Mouse (Mus musculus): ENCODE results near the gene Tesk2. TPM values are rescaled to one million over a fixed set of nuclear protein-coding genes. Genes with fewer than 3 reads are reported as not detected.

Gene Tesk2
- polyA plus RNA-seq, 2 experiments, result 1.6 to 3.2 TPM

DNA sequence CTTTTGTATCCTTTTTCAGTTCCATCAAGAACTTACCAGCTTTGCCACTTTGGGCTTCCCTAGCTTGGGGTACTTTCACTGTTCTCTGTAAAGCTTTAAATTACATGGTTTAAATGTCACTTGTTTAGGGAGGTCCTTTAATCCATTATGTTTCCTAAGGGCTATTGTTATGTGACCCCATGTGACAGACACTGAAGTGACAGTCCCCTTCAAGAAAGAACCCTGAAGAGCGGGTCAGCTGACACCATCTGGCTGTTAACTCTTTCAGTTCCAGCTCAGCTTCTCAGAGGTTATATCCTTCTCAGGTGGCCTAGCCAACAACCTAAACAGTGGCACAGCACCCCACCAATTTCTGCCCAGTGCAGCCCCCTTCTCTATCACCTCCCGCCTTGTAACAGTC is 133.5 kb downstream of the Tesk2 start:
- ATAC-seq (ENCODE audit: insufficient read depth) (no peak), DNase-seq (ENCODE audit: low read depth in 3 of 3, low spot score in 3 of 3) (no peak)
- WGBS (ENCODE audit: insufficient replicate concordance), result 21% methylated on average over 2 of the region's 2 CpGs
- Histone ChIP-seq H3K9ac (replicated peaks) (no peak overlapping the region), H3K27ac (no peak overlapping the region), H3K4me2 (ENCODE audit: low read depth) (no peak overlapping the region), H3K4me3 (ENCODE audit: insufficient read depth in 1 of 2, low read depth in 2 of 2, low read length in 2 of 2) (no peak overlapping the region), H3K9me3 (ENCODE audit: control insufficient read depth, low read length) (no peaks in the 10 kb centered on the region), H3K27me3 (ENCODE audit: control insufficient read depth, insufficient read depth, low read length) (no peaks in the 10 kb centered on the region; the same call in none of the 2 replicates), H3K36me3 (replicated peaks; ENCODE audit: control insufficient read depth, insufficient read depth, low read depth) (no peaks in the 10 kb centered on the region), H3K4me1 (replicated peaks; ENCODE audit: control insufficient read depth in 2 of 2, insufficient read depth in 2 of 2, low read length in 1 of 2) (no peaks in the 10 kb centered on the region)
- TF ChIP-seq CTCF (IDR thresholded peaks at IDR 0.05; ENCODE audit: low read depth) (no peak), EP300 (IDR thresholded peaks at IDR 0.05; ENCODE audit: low read depth) (no peak)

Other genes starting within 250 kb of the Tesk2 start
- 3.8 and 6.0 TPM in 2 replicates for gene Ipp, start 213.4 kb upstream of the Tesk2 start, polyA plus RNA-seq (2012; rRNA removed)
- gene Ipp, start 213.4 kb upstream of the Tesk2 start, polyA plus RNA-seq (2014; fragmentation: Nextera tagmentation; extraction: Ambion mirVana), result 3.2 and 3.8 TPM in 2 replicates
- 6.3 and 8.3 TPM in 2 replicates for gene Tmem69, start 165.0 kb upstream of the Tesk2 start, polyA plus RNA-seq (2012; rRNA removed)
- 29.1 and 30.4 TPM in 2 replicates for gene Tmem69, start 165.0 kb upstream of the Tesk2 start, polyA plus RNA-seq (2014; fragmentation: Nextera tagmentation; extraction: Ambion mirVana)
- 12.7 and 17.3 TPM in 2 replicates for gene Gpbp1l1, start 163.3 kb upstream of the Tesk2 start, polyA plus RNA-seq (2012; rRNA removed)
- 17.0 and 18.4 TPM in 2 replicates for gene Gpbp1l1, start 163.3 kb upstream of the Tesk2 start, polyA plus RNA-seq (2014; fragmentation: Nextera tagmentation; extraction: Ambion mirVana)
- 1.9 and 2.1 TPM in 2 replicates for gene Ccdc17, start 124.3 kb upstream of the Tesk2 start, polyA plus RNA-seq (2012; rRNA removed)
- 1.9 and 2.0 TPM in 2 replicates for gene Ccdc17, start 124.3 kb upstream of the Tesk2 start, polyA plus RNA-seq (2014; fragmentation: Nextera tagmentation; extraction: Ambion mirVana)
- gene Nasp, start 93.0 kb upstream of the Tesk2 start, polyA plus RNA-seq (2012; rRNA removed), result 19.2 and 38.1 TPM in 2 replicates
- gene Nasp, start 93.0 kb upstream of the Tesk2 start, polyA plus RNA-seq (2014; fragmentation: Nextera tagmentation; extraction: Ambion mirVana), result 61.5 and 66.6 TPM in 2 replicates
- 176 and 194 TPM in 2 replicates for gene Akr1a1, start 69.3 kb upstream of the Tesk2 start, polyA plus RNA-seq (2012; rRNA removed)
- 275 and 295 TPM in 2 replicates for gene Akr1a1, start 69.3 kb upstream of the Tesk2 start, polyA plus RNA-seq (2014; fragmentation: Nextera tagmentation; extraction: Ambion mirVana)
- 127 and 234 TPM in 2 replicates for gene Prdx1, start 35.4 kb upstream of the Tesk2 start, polyA plus RNA-seq (2012; rRNA removed)
- gene Prdx1, start 35.4 kb upstream of the Tesk2 start, polyA plus RNA-seq (2014; fragmentation: Nextera tagmentation; extraction: Ambion mirVana), result 862 and 916 TPM in 2 replicates
- 7.0 and 8.5 TPM in 2 replicates for gene Mmachc, start 12.5 kb upstream of the Tesk2 start, polyA plus RNA-seq (2012; rRNA removed)
- gene Mmachc, start 12.5 kb upstream of the Tesk2 start, polyA plus RNA-seq (2014; fragmentation: Nextera tagmentation; extraction: Ambion mirVana), result 4.1 and 5.9 TPM in 2 replicates
- gene Ccdc163, start 12.4 kb upstream of the Tesk2 start, polyA plus RNA-seq (2012; rRNA removed), result 12.6 and 16.0 TPM in 2 replicates
- 9.1 and 12.7 TPM in 2 replicates for gene Ccdc163, start 12.4 kb upstream of the Tesk2 start, polyA plus RNA-seq (2014; fragmentation: Nextera tagmentation; extraction: Ambion mirVana)
- 13.7 and 14.7 TPM in 2 replicates for gene Toe1, start 86.7 kb downstream of the Tesk2 start, polyA plus RNA-seq (2012; rRNA removed)
- gene Toe1, start 86.7 kb downstream of the Tesk2 start, polyA plus RNA-seq (2014; fragmentation: Nextera tagmentation; extraction: Ambion mirVana), result 14.2 and 15.0 TPM in 2 replicates
- gene Mutyh, start 86.8 kb downstream of the Tesk2 start, polyA plus RNA-seq (2012; rRNA removed), result 2.7 and 3.5 TPM in 2 replicates
- gene Mutyh, start 86.8 kb downstream of the Tesk2 start, polyA plus RNA-seq (2014; fragmentation: Nextera tagmentation; extraction: Ambion mirVana), result 1.7 and 2.1 TPM in 2 replicates
- 0.15 and 0.19 TPM in 2 replicates for gene Hpdl, start 100.8 kb downstream of the Tesk2 start, polyA plus RNA-seq (2012; rRNA removed)
- 0.13 and 0.19 TPM in 2 replicates for gene Hpdl, start 100.8 kb downstream of the Tesk2 start, polyA plus RNA-seq (2014; fragmentation: Nextera tagmentation; extraction: Ambion mirVana)
- gene Zswim5, start 156.4 kb downstream of the Tesk2 start, polyA plus RNA-seq (2012; rRNA removed), result 0.06 and 0.10 TPM in 2 replicates
- 0.03 and 0.04 TPM in 2 replicates for gene Zswim5, start 156.4 kb downstream of the Tesk2 start, polyA plus RNA-seq (2014; fragmentation: Nextera tagmentation; extraction: Ambion mirVana)

Measured in liver, embryonic 14.5 days (tissue).